Comparison of ENCODE assay signal across 22 mouse cellular contexts in the genomic region with DNA sequence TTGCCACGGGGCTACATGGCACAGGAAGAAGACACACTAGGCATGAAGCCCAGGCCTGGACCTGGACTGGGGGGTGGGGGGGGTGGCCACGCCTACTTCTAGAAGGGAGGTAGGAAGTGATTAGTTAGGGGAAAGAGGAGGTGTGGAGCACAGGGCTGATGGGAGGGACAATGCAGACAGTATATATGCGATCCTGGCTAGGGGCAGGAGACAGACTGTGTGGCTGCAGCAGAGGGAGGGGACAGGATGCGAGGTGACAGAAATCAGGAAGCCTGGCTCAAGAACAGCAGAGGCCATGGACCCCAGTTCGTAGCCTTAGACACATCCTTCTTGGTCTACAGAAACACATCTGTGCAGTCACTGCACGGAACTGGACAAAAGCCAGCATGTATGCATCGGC. TPM values are rescaled to one million over a fixed set of nuclear protein-coding genes. Genes with fewer than 3 reads are reported as not detected.
DNase-seq lines count a peak whose midpoint lies in the region; ATAC-seq and TF ChIP-seq lines count a peak whose summit lies in the region.
"Had no signal": no experiment of that assay in that cellular context is flagged by ENCODE, and none has a peak within 500 bp of the region (broad histone marks: within the 10 kb centered on the region; RNA-seq: fewer than 3 reads in every experiment).

No protein-coding gene starts in this region.

- 68% methylated on average over 7 of the region's 7 CpGs for WGBS in heart, embryonic 14.5 days
- WGBS in kidney, adult 2 months, result 65% methylated on average over 7 of the region's 7 CpGs
- 72% methylated on average over 7 of the region's 7 CpGs for WGBS in lung, embryonic 16.5 days

- no peak for TF ChIP-seq POLR2A in kidney, adult 2 months (IDR thresholded peaks at IDR 0.05; ENCODE audit: low read depth, low read length)

- H3K4me3 ChIP-seq in heart, embryonic 14.5 days (ENCODE audit: control insufficient read depth in 1 of 2, insufficient read depth in 1 of 2, low read depth in 1 of 2, low read length in 2 of 2), result no peak overlapping the region
- H3K4me3 ChIP-seq in kidney, adult 2 months (ENCODE audit: insufficient read depth, low read depth, low read length), result no peak overlapping the region
- H3K4me3 ChIP-seq in lung, embryonic 16.5 days (ENCODE audit: low read length), result no peak overlapping the region
- H3K4me3 ChIP-seq: embryonic facial prominence, embryonic 15.5 days; forebrain, embryonic 10.5 days; hindbrain, embryonic 13.5 days; myocyte had no signal

- TF ChIP-seq CTCF in kidney, adult 2 months (conservative IDR thresholded peaks at IDR 0.05; ENCODE audit: insufficient read depth, insufficient read length, low read depth, low read length), result no peak

- ATAC-seq in heart, embryonic 14.5 days (ENCODE audit: insufficient number of reproducible peaks, insufficient read depth, low FRiP score, low read depth), result peak; percentile 52; the same call in 1 of the 2 replicates
- ATAC-seq in lung, embryonic 16.5 days (ENCODE audit: low read depth), result peak; percentile 76
- ATAC-seq in megakaryocyte progenitor cell, adult 5-6 weeks (replicated peaks; ENCODE audit: poor library complexity), result peak; percentile 25; the same call in 1 of the 2 replicates

- no peak overlapping the region for H3K9ac ChIP-seq in heart, embryonic 14.5 days (ENCODE audit: low read length)
- H3K9ac ChIP-seq in lung, embryonic 16.5 days (ENCODE audit: low read length), result no peak overlapping the region
- H3K9ac ChIP-seq: embryonic facial prominence, embryonic 15.5 days; hindbrain, embryonic 13.5 days had no signal

- no peaks in the 10 kb centered on the region; a peak in 1 of 4 replicates for H3K4me1 ChIP-seq in heart, embryonic 14.5 days (ENCODE audit: control insufficient read depth in 2 of 2, insufficient read depth in 2 of 2, low read length in 2 of 2)
- H3K4me1 ChIP-seq in kidney, adult 2 months (ENCODE audit: control insufficient read depth, insufficient read depth, low read length), result no peaks in the 10 kb centered on the region
- H3K4me1 ChIP-seq in lung, embryonic 16.5 days (replicated peaks; ENCODE audit: control insufficient read depth, insufficient read depth, low read length), result no peaks in the 10 kb centered on the region
- H3K4me1 ChIP-seq: hindbrain, embryonic 13.5 days had no signal

- H3K27me3 ChIP-seq in heart, embryonic 14.5 days (ENCODE audit: control insufficient read depth, insufficient read depth, low read length), result no peaks in the 10 kb centered on the region
- no peaks in the 10 kb centered on the region for H3K27me3 ChIP-seq in kidney, adult 2 months (replicated peaks; ENCODE audit: control insufficient read depth, insufficient read depth, low read length)
- no peaks in the 10 kb centered on the region for H3K27me3 ChIP-seq in lung, embryonic 16.5 days (ENCODE audit: control insufficient read depth, insufficient read depth, low read depth, low read length)
- H3K27me3 ChIP-seq: embryonic facial prominence, embryonic 15.5 days; hindbrain, embryonic 13.5 days had no signal

- H3K4me2 ChIP-seq in heart, embryonic 14.5 days (ENCODE audit: low read length), result no peak overlapping the region
- no peak overlapping the region for H3K4me2 ChIP-seq in lung, embryonic 16.5 days (ENCODE audit: low read depth, low read length)
- H3K4me2 ChIP-seq: embryonic facial prominence, embryonic 15.5 days; hindbrain, embryonic 13.5 days had no signal

- H3K36me3 ChIP-seq in heart, embryonic 14.5 days (ENCODE audit: control insufficient read depth, insufficient read depth, low read length), result peaks cover 94% of the 10 kb centered on the region
- no peaks in the 10 kb centered on the region for H3K36me3 ChIP-seq in kidney, adult 2 months (ENCODE audit: control insufficient read depth, insufficient read depth, low read length)
- H3K36me3 ChIP-seq in lung, embryonic 16.5 days (ENCODE audit: control insufficient read depth, insufficient read depth, low read length), result peaks cover 57% of the 10 kb centered on the region

- no peak overlapping the region for H3K27ac ChIP-seq in heart, embryonic 14.5 days (replicated peaks in 1 of 2; ENCODE audit: control insufficient read depth in 1 of 2, insufficient read depth in 1 of 2, low read depth in 2 of 2, low read length in 2 of 2)
- H3K27ac ChIP-seq in kidney, adult 2 months (ENCODE audit: insufficient read depth, low read depth, low read length), result no peak overlapping the region
- H3K27ac ChIP-seq in lung, embryonic 16.5 days (ENCODE audit: low read length), result no peak overlapping the region
- H3K27ac ChIP-seq: embryonic facial prominence, embryonic 15.5 days; forebrain, embryonic 10.5 days; hindbrain, embryonic 13.5 days had no signal

- peaks cover 4% of the 10 kb centered on the region; the same call in 1 of the 2 replicates for H3K9me3 ChIP-seq in heart, embryonic 14.5 days (ENCODE audit: control insufficient read depth, low read length)
- H3K9me3 ChIP-seq in lung, embryonic 16.5 days (ENCODE audit: control insufficient read depth, low read length), result no peaks in the 10 kb centered on the region
- H3K9me3 ChIP-seq: embryonic facial prominence, embryonic 15.5 days had no signal

- DNase-seq in heart, adult 9 months (ENCODE audit: low spot score in 2 of 2), result no peak
- DNase-seq in kidney, postnatal 10 days, result peak; percentile 49
- no peak for DNase-seq in kidney, adult 2 months
- no peak for DNase-seq in lung, postnatal 4 days
- DNase-seq in urinary bladder, postnatal 10 days (ENCODE audit: low spot score), result no peak
- DNase-seq: adrenal gland, adult 2 months; embryo, embryonic 11 days; gastrocnemius, postnatal 10 days; heart, adult 18-20 months; lung, postnatal 36 days; midbrain, embryonic 14.5 days; retina, postnatal 1 day; right cerebral cortex, postnatal 4 days; thymus, postnatal 4 days had no signal

RNA-seq across cellular contexts. Expression of a gene that starts 20.5 kb away (rescaled TPM):
- 430 and 441 TPM in 2 replicates for polyA plus RNA-seq in heart, embryonic 14.5 days (2014; fragmentation: Nextera tagmentation; extraction: Ambion mirVana)
- 397 and 399 TPM in 2 replicates for polyA plus RNA-seq in kidney, adult 2 months (2012; rRNA removed)
- 430 and 457 TPM in 2 replicates for polyA plus RNA-seq in lung, embryonic 16.5 days (2015; fragmentation: Nextera tagmentation; extraction: Ambion mirVana)
- total RNA-seq in megakaryocyte progenitor cell, adult 5-6 weeks (2015), result 114 and 126 TPM in 2 replicates
- total RNA-seq in megakaryocyte progenitor cell, adult 5-6 weeks (2017), result 158 and 185 TPM in 2 replicates

RNA-seq across cellular contexts. Expression of a gene that starts 20.8 kb away (rescaled TPM):
- 0.80 and 1.1 TPM in 2 replicates for polyA plus RNA-seq in heart, embryonic 14.5 days (2014; fragmentation: Nextera tagmentation; extraction: Ambion mirVana)
- polyA plus RNA-seq in kidney, adult 2 months (2012; rRNA removed), result 9.2 and 10.6 TPM in 2 replicates
- polyA plus RNA-seq in lung, embryonic 16.5 days (2015; fragmentation: Nextera tagmentation; extraction: Ambion mirVana), result 1.3 and 2.2 TPM in 2 replicates
- total RNA-seq in megakaryocyte progenitor cell, adult 5-6 weeks (2015), result 16.9 and 17.6 TPM in 2 replicates
- total RNA-seq in megakaryocyte progenitor cell, adult 5-6 weeks (2017), result 17.2 and 28.6 TPM in 2 replicates

RNA-seq across cellular contexts. Expression of a gene that starts 23.4 kb away (rescaled TPM):
- polyA plus RNA-seq in heart, embryonic 14.5 days (2014; fragmentation: Nextera tagmentation; extraction: Ambion mirVana), result 12.5 and 14.5 TPM in 2 replicates
- 53.9 and 56.5 TPM in 2 replicates for polyA plus RNA-seq in kidney, adult 2 months (2012; rRNA removed)
- polyA plus RNA-seq in lung, embryonic 16.5 days (2015; fragmentation: Nextera tagmentation; extraction: Ambion mirVana), result 16.2 and 16.5 TPM in 2 replicates
- total RNA-seq in megakaryocyte progenitor cell, adult 5-6 weeks (2015), result 3.9 and 4.6 TPM in 2 replicates
- total RNA-seq in megakaryocyte progenitor cell, adult 5-6 weeks (2017), result 1.2 and 1.5 TPM in 2 replicates
- total RNA-seq: neutrophil, adult 5-6 weeks had no signal

RNA-seq across cellular contexts. Expression of a gene that starts 38.1 kb away (rescaled TPM):
- polyA plus RNA-seq in heart, embryonic 14.5 days (2014; fragmentation: Nextera tagmentation; extraction: Ambion mirVana), result 52.6 and 63.2 TPM in 2 replicates
- polyA plus RNA-seq in kidney, adult 2 months (2012; rRNA removed), result 139 and 149 TPM in 2 replicates
- polyA plus RNA-seq in lung, embryonic 16.5 days (2015; fragmentation: Nextera tagmentation; extraction: Ambion mirVana), result 57.5 and 66.6 TPM in 2 replicates
- 17.4 and 24.9 TPM in 2 replicates for total RNA-seq in megakaryocyte progenitor cell, adult 5-6 weeks (2015)
- 3.5 and 5.4 TPM in 2 replicates for total RNA-seq in megakaryocyte progenitor cell, adult 5-6 weeks (2017)

RNA-seq across cellular contexts. Expression of a gene that starts 42.6 kb away (rescaled TPM):
- 9.0 and 9.8 TPM in 2 replicates for polyA plus RNA-seq in heart, embryonic 14.5 days (2014; fragmentation: Nextera tagmentation; extraction: Ambion mirVana)
- polyA plus RNA-seq in kidney, adult 2 months (2012; rRNA removed), result 7.1 and 8.5 TPM in 2 replicates
- polyA plus RNA-seq in lung, embryonic 16.5 days (2015; fragmentation: Nextera tagmentation; extraction: Ambion mirVana), result 16.1 and 18.5 TPM in 2 replicates
- total RNA-seq in megakaryocyte progenitor cell, adult 5-6 weeks (2015), result 8.8 and 9.3 TPM in 2 replicates
- 16.7 and 19.2 TPM in 2 replicates for total RNA-seq in megakaryocyte progenitor cell, adult 5-6 weeks (2017)

Comparison
In these comparisons a context has a peak if more than half of its experiments do, and no peak if none do; other contexts are left out.
1. ATAC-seq: peak in every context shown above with its lines; median percentile 76 in lung, embryonic 16.5 days; 52 in heart, embryonic 14.5 days; 25 in megakaryocyte progenitor cell, adult 5-6 weeks.